Mouse (Mus musculus) thymus, adult 2 months (tissue): ENCODE measurements around the gene Qrich2.

Source experiments
- CTCF ChIP-seq: fragments of 200-500 bp; IDR thresholded peaks from 2 replicates; pipeline ENCODE4 v1.5.1; 2012; ENCODE audit warnings: mild to moderate bottlenecking, control low read depth, low read length, moderate library complexity, borderline replicate concordance; ENCODE audit not compliant: control insufficient read depth, poor library complexity, insufficient read depth; ENCODE audit errors: extremely low read depth
- POLR2A ChIP-seq: fragments of 200-500 bp; IDR thresholded peaks from 2 replicates; pipeline ENCODE4 v1.6.1; 2012; ENCODE audit warnings: mild to moderate bottlenecking, low read length, control low read depth, moderate library complexity; ENCODE audit not compliant: control insufficient read depth, poor library complexity, insufficient read depth; ENCODE audit errors: extremely low read depth

DNA sequence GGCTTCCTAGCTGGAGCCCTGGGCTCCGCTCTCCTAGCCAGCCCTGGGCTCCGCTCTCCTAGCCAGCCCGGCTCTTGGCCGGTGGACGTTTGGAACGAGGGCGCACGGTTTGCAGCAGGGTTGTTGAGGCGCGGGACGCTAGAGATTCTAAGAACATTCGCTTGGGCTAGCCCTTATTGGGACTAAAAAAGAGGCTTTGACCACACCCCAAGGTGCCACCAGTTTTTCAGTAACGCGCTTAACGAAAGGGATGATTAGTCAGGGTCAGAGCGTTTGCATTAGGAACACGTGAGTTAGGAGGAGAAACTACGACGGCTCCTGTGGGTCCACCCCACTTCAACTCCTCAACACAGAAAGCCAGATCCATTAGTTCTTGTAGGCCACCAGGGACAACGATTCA is at the start of gene Qrich2:
- TF ChIP-seq POLR2A (no peak), CTCF (no peak)
